Mouse (Mus musculus) adrenal gland, postnatal 25 days (tissue): ENCODE results near the gene Ralb. TPM values are rescaled to one million over a fixed set of nuclear protein-coding genes. Genes with fewer than 3 reads are reported as not detected.

Experiments used
- DNase-seq: peaks from one replicate; pipeline ENCODE4 v3.0.0; 2021; ENCODE audit warnings: mixed read lengths
- total RNA-seq: library from RNA; stranded (reverse); gene quantifications from 2 replicates; pipeline ENCODE4 v1.2.3, GENCODE M21; 2021

Ralb gene
- total RNA-seq, 1 experiment from 2014 or later, result 76.2 TPM

DNA sequence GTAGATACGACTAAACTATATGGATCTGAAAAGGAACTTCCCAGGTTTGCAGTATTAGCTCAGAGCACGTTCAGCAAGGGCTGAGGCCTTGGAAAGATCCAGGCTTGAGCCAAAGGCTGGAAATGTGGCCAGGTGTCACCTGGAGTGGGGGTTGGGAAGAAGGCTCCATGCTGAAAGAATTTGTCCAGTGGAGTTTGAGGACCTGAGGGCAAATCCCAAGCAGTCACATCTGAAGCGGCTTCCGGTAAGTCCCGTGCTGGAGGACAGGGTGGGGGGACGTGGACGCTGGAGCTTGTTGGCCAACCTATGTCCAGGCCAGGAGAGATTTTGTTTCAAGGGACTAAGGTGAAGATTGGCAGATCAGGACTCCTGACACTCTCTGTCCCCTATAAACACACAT lies 19.2 kb upstream of the Ralb start:
- no peak for DNase-seq

DNA sequence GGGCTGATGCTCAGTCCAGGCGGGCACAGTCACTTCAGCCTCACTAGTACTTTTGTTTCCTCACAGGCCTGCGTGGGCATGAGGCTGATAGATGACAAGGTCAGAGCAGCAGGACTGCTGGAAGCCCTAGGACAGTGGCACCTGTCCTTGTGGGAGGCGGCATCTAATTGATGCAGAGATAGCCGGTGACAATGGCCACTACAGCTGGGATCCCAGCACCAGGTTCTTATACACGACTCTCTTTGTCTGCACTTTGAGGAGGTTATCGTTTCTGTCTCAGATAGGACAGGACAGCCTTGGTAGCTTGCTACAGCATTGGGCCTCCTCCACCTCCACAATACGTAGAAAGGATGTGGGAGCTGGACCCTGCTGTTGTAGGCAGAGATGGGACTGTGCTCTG lies 18.8 kb upstream of the Ralb start:
- no peak for DNase-seq

DNA sequence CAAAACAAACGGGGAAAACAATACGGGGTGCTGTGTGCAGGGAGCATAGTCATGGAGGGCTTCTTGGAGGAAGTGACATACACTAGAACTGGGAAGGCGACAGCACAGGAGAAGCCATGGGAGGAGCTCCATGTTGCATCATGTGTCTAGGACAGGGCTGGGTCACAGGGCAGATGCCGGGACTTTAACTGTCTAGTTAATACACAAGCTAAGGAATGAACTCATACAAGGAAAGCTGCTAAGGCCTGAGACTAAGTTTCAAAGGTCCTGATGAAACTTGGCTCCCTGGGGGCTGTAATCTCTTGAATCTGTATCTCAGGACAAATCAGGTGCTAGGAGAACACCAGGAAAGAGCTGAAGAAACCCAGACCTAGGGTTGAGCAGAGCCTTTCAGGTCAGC lies 18.1 kb upstream of the Ralb start:
- no peak for DNase-seq

DNA sequence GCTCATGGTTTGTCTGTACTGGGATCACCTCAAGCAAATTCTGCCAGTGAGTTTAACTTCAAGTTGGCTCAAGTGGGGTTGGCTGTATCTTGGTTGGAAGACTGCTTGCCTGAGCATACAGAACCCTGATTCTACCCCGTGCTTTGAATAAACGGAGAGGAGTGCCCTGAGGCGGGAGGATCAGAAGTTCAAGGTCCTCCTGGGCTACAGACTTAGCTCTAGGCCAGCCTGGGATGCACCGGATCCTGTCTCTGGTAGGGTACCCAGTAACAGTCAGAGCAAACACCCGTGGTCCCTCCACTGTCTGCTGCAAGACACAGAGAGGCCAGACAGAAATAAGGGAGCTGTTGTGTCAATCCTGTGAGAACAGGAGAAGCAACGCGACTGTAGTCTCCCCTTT lies 17.1 kb upstream of the Ralb start:
- no peak for DNase-seq

DNA sequence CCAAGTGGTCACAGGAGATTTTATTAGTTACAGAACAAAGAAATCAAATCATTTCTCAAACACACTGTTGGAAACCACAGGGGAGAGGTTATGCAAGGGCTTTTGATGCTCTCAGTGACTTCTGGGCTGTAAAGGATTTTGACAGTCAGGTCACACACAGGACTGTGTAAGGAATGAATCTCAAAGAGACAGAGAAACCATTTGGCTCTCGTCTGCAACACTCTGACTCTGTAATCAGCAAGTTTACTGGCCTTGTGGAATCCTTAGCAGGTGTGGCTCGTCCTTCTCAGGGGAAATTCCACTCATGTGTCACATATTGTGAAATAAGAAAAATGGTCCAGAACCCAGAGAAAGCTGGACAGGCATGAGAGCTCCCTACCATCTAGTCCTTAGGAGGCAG lies 16.4 kb upstream of the Ralb start:
- no peak for DNase-seq

DNA sequence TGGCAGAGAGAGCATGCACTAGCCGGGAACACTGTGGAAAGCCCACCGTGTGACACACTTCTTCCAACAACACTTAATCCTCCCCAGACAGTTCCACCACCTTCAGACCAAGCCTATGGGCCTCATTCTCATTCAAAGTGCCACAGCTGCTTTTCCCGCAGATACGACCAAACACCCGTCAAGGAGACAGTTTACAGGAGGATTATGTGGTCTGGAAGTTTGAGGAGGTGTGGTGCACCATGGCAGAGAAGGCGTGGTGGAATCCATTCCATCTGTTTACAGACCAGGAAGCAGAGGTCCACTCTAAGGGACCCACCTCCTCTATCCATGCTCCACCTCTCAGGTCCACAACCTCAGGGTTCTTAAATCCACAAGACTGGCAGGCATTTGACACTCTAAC lies 14.7 kb upstream of the Ralb start:
- no peak for DNase-seq

DNA sequence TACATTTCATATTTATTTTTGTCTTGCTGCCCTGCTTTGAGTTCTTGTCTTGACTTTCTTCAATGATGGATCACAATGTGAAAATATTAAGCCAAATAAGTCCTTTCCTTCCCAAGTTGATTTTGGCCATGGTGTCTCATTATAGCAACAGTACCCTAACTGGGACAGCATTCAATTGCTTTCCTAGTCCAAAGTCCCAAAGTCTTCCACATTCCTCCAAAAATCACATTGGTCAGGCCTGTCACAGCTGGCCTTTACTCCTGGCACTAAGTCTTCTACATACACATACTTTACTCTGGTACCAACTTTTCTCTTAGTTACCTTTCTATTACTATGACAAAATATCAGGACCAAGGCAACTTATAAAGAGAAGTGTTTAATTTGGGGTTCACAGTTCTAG lies 14.2 kb upstream of the Ralb start:
- DNase-seq, result no peak

DNA sequence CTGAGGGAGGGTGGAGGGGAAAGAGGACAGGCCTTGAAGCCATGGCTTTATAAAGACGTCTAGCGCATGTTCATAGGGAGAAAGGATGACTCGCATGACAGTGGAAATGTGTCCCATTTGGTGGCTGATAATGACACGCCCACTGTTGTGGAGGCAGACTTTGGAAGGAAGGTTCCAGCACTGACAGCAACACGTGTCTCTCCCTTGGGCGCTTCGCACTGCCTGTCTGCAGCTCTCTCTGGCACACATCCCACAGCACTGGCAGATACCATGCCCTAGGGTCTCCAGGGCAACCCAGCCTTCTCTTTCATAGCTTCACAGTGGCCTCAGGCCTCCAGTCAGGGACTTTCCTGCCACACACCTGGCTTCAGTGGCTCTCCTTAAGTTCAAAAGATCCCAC lies 13.5 kb upstream of the Ralb start:
- DNase-seq, result no peak

DNA sequence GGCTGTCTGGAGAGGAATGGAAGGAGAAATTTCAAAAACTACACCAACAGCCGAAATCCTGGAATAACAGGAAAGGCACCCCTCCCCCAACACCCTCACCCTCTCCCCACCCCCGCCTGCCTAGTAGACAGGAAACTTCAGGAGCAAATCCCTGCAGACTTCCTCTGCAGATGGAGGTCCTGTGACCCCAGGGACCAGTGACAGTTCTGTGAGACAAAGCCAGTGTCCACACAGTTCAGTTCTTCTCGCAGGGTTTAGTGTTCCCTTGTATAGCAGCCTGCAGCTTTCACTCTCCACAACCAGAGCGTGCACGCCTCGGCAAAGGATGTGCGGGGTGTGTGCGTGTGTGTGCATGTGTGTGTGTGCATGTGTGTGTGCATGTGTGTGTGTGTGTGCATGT lies 6.3 kb upstream of the Ralb start:
- DNase-seq, result no peak

DNA sequence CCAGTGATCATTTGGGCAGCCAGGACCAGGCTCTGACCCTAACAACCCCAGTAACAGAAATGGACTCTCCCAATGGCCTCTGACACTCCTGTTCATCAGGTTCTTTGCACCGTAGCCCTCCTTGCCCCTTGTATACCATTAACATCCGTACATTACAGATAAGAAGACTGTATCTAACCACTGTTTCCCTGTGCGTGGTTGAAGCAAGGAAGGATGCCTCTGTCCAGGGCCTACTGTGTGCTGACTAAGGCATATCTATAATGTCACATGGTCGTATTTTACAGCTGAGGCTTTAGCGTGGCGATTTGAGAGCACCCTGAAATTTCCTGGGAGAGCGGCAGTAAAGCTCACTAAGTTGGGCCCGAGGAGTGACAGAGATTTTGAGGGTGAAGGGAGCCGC lies 5.8 kb upstream of the Ralb start:
- no peak for DNase-seq

DNA sequence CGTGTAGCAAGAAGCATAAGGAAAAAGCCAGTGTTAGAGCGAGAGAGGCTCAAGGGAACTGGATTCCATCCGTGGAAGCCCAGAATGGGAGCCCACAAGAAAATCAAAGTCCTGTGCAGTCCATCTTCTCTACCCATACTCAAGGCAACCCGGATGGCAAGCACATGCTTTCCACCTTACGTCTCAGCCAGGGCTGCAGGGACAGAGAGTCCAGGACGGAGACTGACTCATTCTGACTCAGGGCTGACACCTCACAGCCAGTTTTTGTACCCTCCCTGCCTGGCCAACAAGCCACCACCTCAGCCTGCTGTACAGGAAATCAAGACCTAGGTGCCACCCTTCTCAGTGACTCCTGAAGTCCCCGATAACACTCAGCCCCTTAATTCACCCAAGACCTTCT lies 4.9 kb upstream of the Ralb start:
- DNase-seq, result peak; percentile 65

DNA sequence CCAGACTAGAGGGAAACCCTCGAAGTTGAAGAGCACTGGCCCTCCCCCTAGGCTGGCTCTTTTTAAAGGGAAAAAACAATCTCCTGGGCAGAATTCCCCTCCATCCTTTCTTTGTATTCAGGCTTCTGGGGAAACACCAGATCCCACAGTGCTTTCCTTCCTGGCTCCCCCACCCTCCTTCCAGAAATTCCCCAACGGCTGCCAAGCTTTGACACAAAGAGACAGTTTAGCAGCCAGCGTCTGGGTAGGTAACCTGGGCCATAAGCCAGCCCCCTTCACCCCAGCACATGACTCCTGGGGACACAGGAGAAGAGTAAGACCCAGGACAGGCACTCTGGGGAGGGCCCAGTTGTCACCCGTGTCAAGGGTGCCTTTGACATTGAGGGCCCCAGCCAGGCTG lies 4.0 kb upstream of the Ralb start:
- DNase-seq, result no peak

DNA sequence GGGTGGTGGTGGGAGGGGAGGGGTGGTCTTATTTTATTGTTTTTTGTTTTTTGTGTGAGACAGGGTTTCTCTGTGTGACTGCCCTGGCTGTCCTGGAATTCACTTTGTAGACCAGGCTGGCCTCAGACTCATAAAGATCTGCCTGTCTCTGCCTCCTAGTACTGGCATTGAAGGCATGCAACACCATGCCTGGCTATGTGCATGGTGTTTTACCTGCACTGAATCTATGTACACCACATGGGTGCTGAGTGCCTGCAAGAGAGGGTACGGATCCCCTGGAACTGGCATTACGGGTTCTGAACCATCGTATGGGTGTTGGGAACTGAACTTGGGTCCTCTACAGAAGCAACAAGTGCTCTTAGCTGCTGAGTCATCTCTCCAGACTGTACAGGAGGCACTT lies 1.4 kb upstream of the Ralb start:
- DNase-seq, result no peak

DNA sequence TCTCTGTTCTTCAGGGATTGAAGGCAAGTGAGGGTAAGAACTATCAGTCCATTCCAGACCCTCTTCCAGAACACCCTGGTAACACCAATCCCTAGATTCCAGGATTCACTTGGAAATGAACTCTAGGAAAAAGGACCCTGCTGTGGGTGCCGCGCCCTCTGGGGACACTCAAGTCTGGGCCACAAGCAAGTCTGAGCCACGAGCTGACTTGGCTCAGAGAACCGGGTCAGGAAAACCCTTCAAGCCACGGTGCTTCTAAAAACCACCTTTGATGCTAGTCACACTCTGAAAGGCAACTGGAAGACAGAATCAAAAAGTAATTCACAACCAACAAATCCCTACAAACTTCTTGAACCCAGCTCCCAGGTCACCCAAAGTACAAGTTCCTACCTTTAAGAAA lies 786 bp downstream of the Ralb start:
- no peak for DNase-seq

DNA sequence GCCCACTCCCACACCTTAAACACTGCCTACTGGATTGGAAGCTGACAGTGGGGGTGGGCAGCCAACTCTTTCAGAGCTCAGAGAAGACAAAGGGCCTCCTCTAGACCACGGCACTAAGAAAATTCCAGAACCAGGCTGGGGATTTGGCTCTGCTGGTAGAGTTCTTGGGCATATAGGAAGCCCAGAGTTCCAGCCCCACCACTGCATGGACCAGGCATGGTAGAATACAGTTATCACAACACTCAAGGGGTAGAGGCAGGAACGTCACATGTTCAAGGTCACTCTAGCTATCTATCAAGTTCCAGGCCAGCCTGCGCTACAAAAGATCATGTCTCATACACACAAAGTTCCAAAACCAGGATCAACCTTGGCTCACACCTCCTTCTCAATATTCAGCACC lies 1.4 kb downstream of the Ralb start:
- no peak for DNase-seq

DNA sequence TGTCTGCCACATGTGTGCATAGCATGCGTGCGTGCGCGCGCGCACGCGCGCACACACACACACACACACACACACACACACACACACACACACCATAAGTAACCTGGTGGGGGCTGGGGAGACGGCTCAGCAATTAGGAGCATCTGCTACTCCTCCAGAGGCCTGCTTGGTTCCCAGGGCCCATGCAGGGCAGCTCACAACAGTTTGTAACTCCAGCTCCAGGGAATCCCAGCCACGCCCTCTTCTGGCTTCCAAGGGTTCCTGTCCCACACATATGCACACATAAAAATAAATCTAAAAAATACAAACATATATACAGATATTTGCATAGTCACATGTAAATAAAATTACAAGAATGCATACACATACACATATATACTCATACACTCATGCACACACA lies 1.9 kb downstream of the Ralb start:
- no peak for DNase-seq

DNA sequence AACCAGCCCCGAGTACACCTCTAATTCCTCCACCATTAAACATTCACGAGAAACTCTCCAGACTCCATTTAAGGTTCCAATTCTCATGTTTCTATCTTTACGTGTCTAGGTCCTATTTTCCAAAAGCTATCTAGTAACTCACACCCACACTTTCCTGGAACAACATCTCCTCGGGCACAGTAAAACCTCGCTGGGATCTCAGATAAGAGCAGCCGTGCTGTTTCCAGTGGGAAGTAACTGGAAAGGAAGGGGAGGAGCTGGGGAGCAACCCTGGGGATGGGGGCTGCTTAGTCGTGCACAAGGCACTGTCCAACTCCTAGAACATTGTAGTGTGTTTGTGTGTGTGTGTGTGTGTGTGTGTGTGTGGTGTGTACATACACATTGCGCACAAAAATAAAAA lies 2.7 kb downstream of the Ralb start:
- no peak for DNase-seq

DNA sequence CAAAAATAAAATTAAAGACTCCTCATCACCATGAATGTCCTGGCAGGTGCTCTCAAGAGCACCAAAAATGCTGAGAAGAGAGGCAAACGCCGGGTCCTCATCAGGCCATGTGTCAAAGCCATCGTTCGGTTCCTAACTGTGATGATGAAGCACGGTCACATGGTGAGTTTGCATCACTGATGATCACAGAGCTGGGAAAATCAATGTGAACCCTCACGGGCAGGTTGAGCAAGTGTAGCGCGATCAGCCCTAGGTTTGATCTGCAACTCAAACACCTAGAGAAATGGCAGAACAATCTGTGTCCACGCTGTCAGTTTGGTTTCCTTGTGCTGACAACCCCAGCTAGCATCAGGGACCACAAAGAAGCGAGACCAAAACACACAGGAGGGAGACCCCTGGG lies 5.1 kb downstream of the Ralb start:
- no peak for DNase-seq

DNA sequence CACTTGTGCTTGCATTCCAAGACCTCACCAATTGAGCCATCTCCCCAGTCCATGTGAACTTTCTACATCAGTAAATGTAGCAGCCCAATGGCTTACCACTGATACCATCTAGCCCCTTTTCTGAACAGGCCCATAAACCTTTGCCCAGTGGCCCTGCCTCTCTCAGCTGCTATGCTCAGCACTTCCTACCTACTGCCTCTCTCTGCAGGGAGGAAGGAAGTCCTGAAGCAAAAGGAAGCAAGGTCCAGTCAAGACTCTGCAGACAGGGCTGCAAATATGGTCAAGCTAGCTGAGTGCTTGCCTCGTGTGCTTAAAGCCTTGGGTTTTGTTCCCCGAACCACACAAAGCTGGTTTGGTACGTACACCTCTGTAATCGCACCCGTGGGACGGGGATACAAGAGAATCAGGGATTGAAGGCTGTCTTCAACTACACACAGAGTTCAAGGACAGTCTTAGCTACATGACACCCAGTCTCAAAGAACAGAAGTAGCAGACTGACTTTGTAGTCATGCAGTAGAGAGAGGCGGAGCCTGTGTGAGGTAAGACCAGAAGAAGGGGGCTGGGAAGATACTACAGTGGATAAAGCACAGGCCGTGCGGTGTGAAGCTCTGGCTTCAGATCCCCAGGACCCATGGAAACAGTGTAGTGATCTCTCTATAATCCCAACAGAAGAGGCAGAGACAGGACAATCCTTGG lies 5.9 kb downstream of the Ralb start:
- DNase-seq, result no peak

DNA sequence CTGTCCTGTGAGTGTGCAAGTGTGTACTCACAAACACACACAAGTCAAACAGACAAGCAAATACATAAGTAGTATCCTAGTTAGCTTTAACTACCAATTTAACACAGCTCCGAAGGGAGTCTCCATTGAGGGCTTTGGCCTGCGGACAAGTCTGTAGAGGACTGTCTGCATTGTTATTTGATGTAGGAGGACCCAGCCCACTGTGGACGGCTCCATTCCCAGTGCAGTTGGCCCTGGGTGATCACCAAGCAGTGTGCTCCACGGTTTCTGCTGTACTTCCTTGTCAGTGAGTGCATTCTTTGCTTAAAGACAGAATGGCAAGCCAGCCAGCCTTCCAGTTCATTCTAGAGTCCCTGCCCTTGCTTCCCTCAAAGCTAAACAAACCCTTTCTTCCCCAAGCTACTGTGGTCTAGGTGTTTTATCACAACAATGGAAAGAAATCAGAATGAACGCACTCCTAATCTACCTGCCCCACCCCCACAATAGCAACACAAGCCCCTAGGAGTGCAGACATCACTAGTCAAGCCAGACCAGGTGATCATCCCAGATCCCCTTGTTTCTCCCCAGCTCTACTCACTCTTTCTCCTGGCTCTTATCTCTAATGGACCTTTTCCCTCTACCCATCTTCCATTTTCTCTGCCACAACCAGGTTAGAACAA lies 7.1 kb downstream of the Ralb start:
- no peak for DNase-seq

DNA sequence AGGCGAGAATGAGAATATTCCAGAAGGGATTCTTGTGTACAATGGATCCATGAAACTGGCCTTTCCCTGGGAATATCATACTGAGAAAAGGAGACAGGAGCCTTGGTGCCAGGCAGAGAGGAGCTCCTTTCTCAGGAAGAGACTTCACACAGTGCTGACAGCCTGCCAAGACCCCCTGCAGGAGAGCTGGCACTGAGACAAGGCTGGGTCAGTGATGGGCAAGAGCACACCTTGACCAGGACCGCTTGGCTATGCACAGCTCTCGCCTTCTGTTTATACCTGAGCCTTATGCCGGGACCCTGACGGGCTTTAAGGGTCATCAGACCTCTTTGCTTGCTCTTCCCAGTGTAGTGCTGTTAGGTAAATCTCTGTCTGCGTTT lies 9.2 kb downstream of the Ralb start:
- DNase-seq, result no peak

DNA sequence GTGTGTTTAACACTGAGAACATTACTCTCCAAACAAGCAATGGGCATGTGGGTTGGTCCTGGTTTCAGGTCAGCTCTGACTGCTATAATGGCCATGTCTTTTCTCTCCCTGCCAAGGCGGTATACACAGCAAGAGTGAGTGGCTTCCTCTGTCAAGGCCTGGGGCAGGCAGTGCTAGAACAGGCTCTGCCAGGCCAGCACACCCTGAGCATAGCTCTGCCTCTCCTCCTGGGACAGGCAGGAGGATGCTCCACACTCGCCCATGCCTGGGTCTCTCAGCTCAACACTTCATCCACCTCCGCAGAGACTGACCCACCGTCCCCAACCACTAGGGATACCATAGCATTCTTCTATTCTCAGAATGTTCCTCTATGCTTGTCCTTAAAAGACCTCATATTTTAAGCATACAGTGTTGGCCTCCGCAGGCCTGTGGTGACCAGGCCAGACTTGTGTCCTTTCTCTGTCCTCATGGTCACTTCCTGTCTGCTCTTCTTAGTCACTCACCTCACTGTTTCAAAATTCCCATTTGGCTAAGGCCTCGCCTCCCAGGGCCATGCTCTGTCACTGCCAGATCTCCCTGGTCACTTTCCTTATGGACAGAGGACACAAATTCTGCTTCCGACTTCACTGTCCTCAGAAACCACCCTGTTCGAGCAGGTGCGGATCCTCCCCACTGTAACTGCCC lies 9.7 kb downstream of the Ralb start:
- DNase-seq, result peak; percentile 41

DNA sequence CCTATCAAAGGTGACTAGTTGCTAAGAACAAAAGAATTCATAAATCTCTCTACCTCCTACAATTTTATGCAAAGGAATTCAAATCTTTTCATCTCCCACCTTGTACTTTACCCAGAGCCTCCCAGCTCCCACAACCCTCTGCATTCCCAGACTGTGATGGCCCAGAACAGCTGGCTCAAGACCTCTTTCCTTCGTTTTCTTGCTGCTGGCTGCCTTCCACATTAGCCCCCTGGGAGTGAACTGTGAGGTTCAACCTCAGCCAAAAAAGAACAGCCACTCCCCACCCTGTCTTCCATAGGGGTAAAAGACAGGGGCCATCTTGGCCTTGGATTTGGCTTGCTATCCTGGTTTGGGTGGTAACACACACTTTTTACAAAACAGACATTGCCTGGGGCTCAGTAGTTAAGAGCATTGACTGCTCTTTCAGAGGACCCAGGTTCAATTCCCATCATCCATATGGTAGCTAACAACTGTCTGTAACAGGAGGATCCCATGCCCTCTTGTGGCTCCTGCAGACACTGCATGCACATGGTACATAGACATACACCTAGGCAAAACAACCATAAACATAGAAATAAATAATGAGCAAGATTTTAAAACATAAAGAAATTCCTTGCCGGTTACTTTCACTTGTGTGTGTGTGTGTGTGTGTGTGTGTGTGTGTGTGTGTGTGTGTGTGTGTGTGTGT lies 10.4 kb downstream of the Ralb start:
- DNase-seq, result no peak
